Mouse (Mus musculus) large intestine, adult 2 months (tissue): Measurements from ENCODE around the gene Ano2. TPM values are rescaled to one million over a fixed set of nuclear protein-coding genes. Genes with fewer than 3 reads are reported as not detected.

ENCODE experiments used
- DNase-seq: peaks from one replicate; pipeline ENCODE4 v3.0.0-alpha.2; 2012; ENCODE audit warnings: low read depth, low spot score
- WGBS: fragments of 180-500 bp; shearing (Covaris S2); methylation state at CpG from one replicate; pipeline ENCODE4 v1.1.7; 2018; 5-methylcytosine and 5-hydroxymethylcytosine counted together
- polyA plus RNA-seq: library from polyadenylated mRNA; depleted of rRNA; stranded (reverse); fragments of >200 nt; gene quantifications from 2 replicates; pipeline ENCODE4 v1.2.3, GENCODE M21; 2012; rRNA removed

Gene Ano2
- polyA plus RNA-seq: 0.79 and 0.95 TPM in 2 replicates

GRCm38 (mm10) chr6:125690057-125690703 is at the start of gene Ano2:
Gene Ano2, plus strand, starts transcription at chr6:125690419.
- DNase-seq: no peak

GRCm38 (mm10) chr6:125640486-125640885 is 49.7 kb upstream of the Ano2 start:
- 23% methylated on average over 4 of the region's 4 CpGs for WGBS

More at GRCm38 (mm10) chr6:125690057-125690703, at the start of gene Ano2:
- 6% methylated on average over 20 of the region's 20 CpGs for WGBS

GRCm38 (mm10) chr6:125641146-125641545 is 49.1 kb upstream of the Ano2 start:
- 69% methylated on average over 8 of the region's 8 CpGs for WGBS
- no peak for DNase-seq

More at GRCm38 (mm10) chr6:125640486-125640885, 49.7 kb upstream of the Ano2 start:
- DNase-seq: peak; percentile 63

- WGBS: 31% methylated on average over 12 of the region's 12 CpGs
- DNase-seq: no peak
Observed at GRCm38 (mm10) chr6:125648964-125649363, 41.3 kb upstream of the Ano2 start.

- DNase-seq: no peak
- 80% methylated on average over 3 of the region's 3 CpGs for WGBS
Observed at GRCm38 (mm10) chr6:125651335-125651734, 38.9 kb upstream of the Ano2 start.

GRCm38 (mm10) chr6:125653416-125653815 is 36.8 kb upstream of the Ano2 start:
- WGBS: 45% methylated on average over 1 of the region's 1 CpGs
- DNase-seq: no peak

- no peak for DNase-seq
- WGBS: 86% methylated on average over 13 of the region's 13 CpGs
Observed at GRCm38 (mm10) chr6:125656921-125657320, 33.3 kb upstream of the Ano2 start.

GRCm38 (mm10) chr6:125657966-125658365 is 32.3 kb upstream of the Ano2 start:
- 55% methylated on average over 5 of the region's 5 CpGs for WGBS
- DNase-seq: no peak

- DNase-seq: peak; percentile 57
- 42% methylated on average over 14 of the region's 14 CpGs for WGBS
Observed at GRCm38 (mm10) chr6:125661106-125661877, 28.9 kb upstream of the Ano2 start.

GRCm38 (mm10) chr6:125663906-125664305 is 26.3 kb upstream of the Ano2 start:
- no peak for DNase-seq
- WGBS: 61% methylated on average over 2 of the region's 2 CpGs

- 82% methylated on average over 3 of the region's 3 CpGs for WGBS
- no peak for DNase-seq
Observed at GRCm38 (mm10) chr6:125671835-125672234, 18.4 kb upstream of the Ano2 start.

GRCm38 (mm10) chr6:125678492-125678891 is 11.7 kb upstream of the Ano2 start:
- no peak for DNase-seq

GRCm38 (mm10) chr6:125680613-125681012 is 9.6 kb upstream of the Ano2 start:
- no peak for DNase-seq
- 67% methylated on average over 11 of the region's 11 CpGs for WGBS

More at GRCm38 (mm10) chr6:125678492-125678891, 11.7 kb upstream of the Ano2 start:
- WGBS: 54% methylated on average over 1 of the region's 1 CpGs

- no peak for DNase-seq
Observed at GRCm38 (mm10) chr6:125685420-125685819, 4.8 kb upstream of the Ano2 start.

GRCm38 (mm10) chr6:125687986-125688385 is 2.2 kb upstream of the Ano2 start:
- no peak for DNase-seq
- WGBS: 69% methylated on average over 1 of the region's 1 CpGs

GRCm38 (mm10) chr6:125701146-125701545 is 10.9 kb downstream of the Ano2 start:
- WGBS: 80% methylated on average over 2 of the region's 2 CpGs
- no peak for DNase-seq

GRCm38 (mm10) chr6:125711261-125711660 is 21.0 kb downstream of the Ano2 start:
- DNase-seq: no peak
- 85% methylated on average over 16 of the region's 16 CpGs for WGBS

- 79% methylated on average over 2 of the region's 2 CpGs for WGBS
- no peak for DNase-seq
Observed at GRCm38 (mm10) chr6:125726408-125726807, 36.2 kb downstream of the Ano2 start.

- WGBS: 70% methylated on average over 5 of the region's 5 CpGs
- DNase-seq: no peak
Observed at GRCm38 (mm10) chr6:125727484-125727911, 37.3 kb downstream of the Ano2 start.

- no peak for DNase-seq
- 68% methylated on average over 6 of the region's 6 CpGs for WGBS
Observed at GRCm38 (mm10) chr6:125729471-125729870, 39.3 kb downstream of the Ano2 start.

- WGBS: 57% methylated on average over 11 of the region's 11 CpGs
- no peak for DNase-seq
Observed at GRCm38 (mm10) chr6:125729986-125730535, 39.8 kb downstream of the Ano2 start.
